Mouse (Mus musculus) myocyte (in vitro differentiated cells): Measurements from ENCODE around the gene Dgke.
"Not testable (repeated sequence)": the region's sequence is repeated elsewhere in the genome, so short reads cannot be mapped to it uniquely, and the experiment has no call there.

Source experiments
- CEBPB ChIP-seq: IDR thresholded peaks from 2 replicates; pipeline ENCODE4 v1.6.1; 2011; ENCODE audit warnings: mild to moderate bottlenecking, moderate library complexity; ENCODE audit not compliant: poor library complexity, insufficient read depth, severe bottlenecking
- E2F4 ChIP-seq: IDR thresholded peaks from one replicate; pipeline ENCODE4 v1.6.1; 2011; ENCODE audit warnings: mild to moderate bottlenecking, control low read depth, moderate library complexity; ENCODE audit not compliant: insufficient read depth
- MAX ChIP-seq: IDR thresholded peaks from one replicate; pipeline ENCODE4 v1.6.1; 2011; ENCODE audit warnings: low read depth, mild to moderate bottlenecking, control low read depth
- MYOD1 ChIP-seq, 3 experiments: IDR thresholded peaks; one replicate each; pipeline ENCODE4 v1.6.1; 2011; ENCODE audit warnings: control low read depth in 2 of 3, low read depth in 2 of 3, mild to moderate bottlenecking in 2 of 3, moderate library complexity in 1 of 3; ENCODE audit not compliant: insufficient read length in 2 of 3, control insufficient read depth in 1 of 3
- MYOG ChIP-seq, 3 experiments: IDR thresholded peaks; one replicate each; pipeline ENCODE4 v1.6.1; 2011; ENCODE audit warnings: control low read depth in 2 of 3, low read depth in 2 of 3, mild to moderate bottlenecking in 2 of 3; ENCODE audit not compliant: insufficient read length in 2 of 3, control insufficient read depth in 1 of 3, insufficient read depth in 1 of 3
- POLR2A ChIP-seq: IDR thresholded peaks from one replicate; pipeline ENCODE4 v1.6.1; 2011; ENCODE audit warnings: low read depth, mild to moderate bottlenecking, control low read depth, moderate library complexity; ENCODE audit not compliant: insufficient read length
- POLR2AphosphoS2 ChIP-seq: IDR thresholded peaks from one replicate; pipeline ENCODE4 v1.6.1; 2011; ENCODE audit warnings: low read depth, control low read depth; ENCODE audit not compliant: insufficient read length
- REST ChIP-seq: IDR thresholded peaks from one replicate; pipeline ENCODE4 v1.6.1; 2011; ENCODE audit warnings: mild to moderate bottlenecking, control low read depth, moderate library complexity; ENCODE audit not compliant: insufficient read depth, insufficient read length
- SRF ChIP-seq: IDR thresholded peaks from one replicate; pipeline ENCODE4 v1.6.1; 2011; ENCODE audit warnings: low read depth; ENCODE audit not compliant: control insufficient read depth, insufficient read length
- TCF12 ChIP-seq: IDR thresholded peaks from one replicate; pipeline ENCODE4 v1.6.1; 2011; ENCODE audit warnings: mild to moderate bottlenecking, control low read depth; ENCODE audit not compliant: poor library complexity, insufficient read depth, severe bottlenecking
- TCF3 ChIP-seq: IDR thresholded peaks from one replicate; pipeline ENCODE4 v1.6.1; 2011; ENCODE audit warnings: low read depth, control low read depth; ENCODE audit not compliant: insufficient read length
- USF1 ChIP-seq: IDR thresholded peaks from one replicate; pipeline ENCODE4 v1.6.1; 2011; ENCODE audit warnings: low read depth, mild to moderate bottlenecking, control low read depth, moderate library complexity

GRCm38 (mm10) chr11:89041073-89041472 lies 25.6 kb downstream of the Dgke start:
- not testable (repeated sequence) for TF ChIP-seq POLR2A; POLR2AphosphoS2; E2F4; MAX; MYOG (IDR thresholded peaks at IDR 0.05; ENCODE audit: control insufficient read depth in 1 of 3, insufficient read depth in 1 of 3, insufficient read length in 2 of 3, low read depth in 2 of 3); CEBPB; SRF; USF1; TCF3; MYOD1 (IDR thresholded peaks at IDR 0.05; ENCODE audit: control insufficient read depth in 1 of 3, insufficient read length in 2 of 3, low read depth in 2 of 3); TCF12; REST
